Mouse (Mus musculus): ENCODE measurements at regions not wholly inside any gene's neighbourhood (a gene's known extent, or its start where the extent isn't known, plus 50 kb on each side); places are given as distances from the start of the nearest gene placed in this dataset.

- TF ChIP-seq POLR2A (IDR thresholded peaks at IDR 0.05; ENCODE audit: borderline replicate concordance, extremely low read depth, insufficient read depth, insufficient read length, poor library complexity, severe bottlenecking) (no peak), CTCF (IDR thresholded peaks at IDR 0.05; ENCODE audit: borderline replicate concordance, extremely low read depth, insufficient read depth, insufficient read length) (no peak)
These were observed 185.2 kb upstream of the Tpk1 start for GRCm38 (mm10) chr6:43851306-43851705.

All from brain, embryonic 14.5 days (tissue).